Mouse (Mus musculus) cerebellum, adult 11 months (tissue): ENCODE data around the gene Fam174a.

ENCODE experiments used
- DNase-seq: peaks from one replicate; pipeline ENCODE4 v3.0.0; 2022

Gene Fam174a

GRCm38 (mm10) chr1:95313393-95314228 lies at the start of gene Fam174a:
Gene Fam174a (plus strand): TSS chr1:95313623.
- peak; percentile 92 for DNase-seq

- no peak for DNase-seq
Measured at GRCm38 (mm10) chr1:95263843-95264242, 49.6 kb upstream of the Fam174a start.

DNA sequence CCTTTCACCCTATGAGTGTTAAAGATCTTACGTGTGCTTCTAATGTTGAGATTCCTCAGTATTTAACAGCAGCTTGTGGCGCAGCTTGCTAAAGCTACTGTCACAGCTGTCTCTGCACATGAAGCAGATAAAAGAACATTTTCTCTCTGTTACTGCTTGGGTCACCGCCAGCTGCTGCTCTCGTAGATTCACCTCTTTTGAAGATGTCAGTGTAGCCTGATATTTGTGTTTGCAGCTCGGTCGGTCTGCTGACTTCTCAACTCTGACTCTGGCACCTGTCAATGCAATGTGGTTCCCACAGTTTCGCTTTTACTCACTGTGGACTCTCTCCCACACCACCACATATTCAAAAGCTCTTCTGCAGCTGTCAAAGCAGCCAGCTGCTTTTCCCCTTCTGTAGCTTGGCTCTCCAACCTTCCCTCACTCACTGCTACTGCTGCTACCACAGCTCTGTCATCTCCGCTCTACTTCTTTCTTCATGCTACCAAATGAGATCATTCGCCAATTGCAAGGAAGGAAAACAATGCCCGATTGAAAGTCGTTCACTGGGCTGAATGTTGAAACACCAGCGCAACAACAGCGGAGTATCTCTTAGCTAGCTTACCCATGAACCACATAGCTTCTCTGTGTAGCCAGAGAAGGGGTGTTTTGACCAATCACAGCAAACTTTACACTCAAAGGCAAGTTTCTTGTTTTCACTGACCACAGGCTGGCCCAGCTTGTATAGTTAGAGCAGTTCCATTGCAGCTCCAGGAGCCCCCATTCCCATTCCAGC lies 45.3 kb upstream of the Fam174a start:
- DNase-seq, result no peak

DNA sequence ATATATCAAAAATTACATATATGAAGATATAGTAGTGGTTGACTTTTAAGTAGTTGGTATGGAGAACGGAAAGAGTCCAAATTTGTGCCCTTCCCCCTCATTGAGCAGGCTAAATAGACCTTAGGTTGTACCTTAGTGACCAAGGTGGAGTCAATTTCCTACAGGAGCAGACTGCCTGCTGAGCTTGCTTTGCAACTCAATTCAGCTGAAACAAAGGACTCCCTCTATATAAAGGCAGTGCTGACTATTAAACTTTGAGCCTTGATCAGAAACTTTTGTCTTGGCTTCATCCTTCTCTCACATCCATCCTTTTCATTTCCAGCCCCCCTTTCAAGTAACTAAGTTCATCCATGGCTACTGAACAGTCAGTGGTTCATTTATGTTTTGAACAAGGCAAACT lies 40.1 kb upstream of the Fam174a start:
- no peak for DNase-seq

DNA sequence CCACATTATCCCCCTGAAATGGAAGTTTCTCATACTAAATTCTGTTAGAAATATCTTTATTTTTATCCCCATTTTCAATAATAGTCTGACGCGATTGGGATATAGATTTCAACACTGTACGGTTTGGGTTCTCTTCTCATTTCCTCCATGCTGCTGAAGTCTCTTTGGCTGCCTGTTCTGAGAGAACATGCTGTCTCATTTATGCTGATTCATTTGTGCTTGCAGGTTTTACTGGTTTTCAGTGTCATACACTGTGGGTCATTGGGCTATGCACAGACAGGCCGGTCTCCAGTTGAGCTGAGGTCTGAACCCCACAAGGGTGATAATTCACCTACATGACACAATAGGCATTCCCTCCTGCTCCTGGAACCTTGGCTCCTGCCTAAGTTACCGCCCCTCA lies 5.1 kb upstream of the Fam174a start:
- no peak for DNase-seq

DNA sequence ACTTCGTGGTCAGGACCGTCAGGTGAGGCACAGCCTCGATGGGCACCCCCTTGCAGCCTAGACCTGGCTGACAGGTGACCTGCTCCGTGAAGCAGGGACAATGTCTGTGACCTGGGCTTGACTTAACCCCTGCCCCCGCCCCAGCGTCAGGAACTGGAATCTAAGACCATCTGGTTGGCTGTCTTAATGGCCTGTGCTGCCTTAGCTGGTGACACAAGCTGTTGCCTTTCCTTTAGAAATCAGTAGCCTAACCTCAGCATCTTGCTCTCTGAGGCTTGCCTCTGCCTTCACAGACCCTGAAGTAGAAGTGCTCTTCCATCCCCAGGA lies 769 bp downstream of the Fam174a start:
- DNase-seq, result no peak

- DNase-seq, result no peak
Measured at GRCm38 (mm10) chr1:95315981-95316380, 2.6 kb downstream of the Fam174a start.

DNA sequence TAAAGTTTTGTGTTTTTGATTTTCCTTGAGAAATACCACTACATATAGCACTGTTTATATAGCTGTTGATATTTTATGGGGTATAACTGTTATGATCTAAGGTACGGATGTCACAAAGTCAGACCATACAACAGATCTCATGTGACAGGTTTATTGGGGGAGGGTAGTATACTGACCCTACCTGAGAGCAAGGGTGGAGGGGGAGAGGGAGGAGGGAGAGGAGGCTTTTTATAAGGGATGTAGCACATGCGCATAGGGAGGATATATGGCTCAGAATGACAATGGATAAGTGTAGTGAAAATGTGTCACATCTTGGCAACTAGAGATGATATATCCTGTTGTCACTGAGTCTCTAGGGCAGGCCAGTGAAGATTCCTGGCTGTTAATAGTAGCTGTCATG lies 8.8 kb downstream of the Fam174a start:
- no peak for DNase-seq

DNA sequence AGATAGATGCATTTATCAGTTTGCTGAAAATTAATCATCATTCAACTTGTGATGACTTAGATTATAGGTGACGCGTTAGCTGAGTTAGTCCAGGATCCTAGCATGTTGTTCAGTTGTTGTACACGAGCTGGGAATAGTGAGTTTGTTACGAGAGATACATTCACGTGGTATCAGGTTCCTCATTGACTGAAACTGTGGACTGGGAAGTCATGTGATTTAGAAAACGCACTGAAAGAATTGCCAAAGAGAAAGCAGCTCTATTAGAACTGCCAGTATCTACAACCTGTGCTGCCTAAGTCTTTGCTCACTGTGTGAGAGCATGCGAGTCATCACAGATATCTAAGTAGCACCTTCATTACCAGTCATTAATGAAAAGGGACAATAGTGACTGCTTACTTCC lies 9.6 kb downstream of the Fam174a start:
- no peak for DNase-seq

DNA sequence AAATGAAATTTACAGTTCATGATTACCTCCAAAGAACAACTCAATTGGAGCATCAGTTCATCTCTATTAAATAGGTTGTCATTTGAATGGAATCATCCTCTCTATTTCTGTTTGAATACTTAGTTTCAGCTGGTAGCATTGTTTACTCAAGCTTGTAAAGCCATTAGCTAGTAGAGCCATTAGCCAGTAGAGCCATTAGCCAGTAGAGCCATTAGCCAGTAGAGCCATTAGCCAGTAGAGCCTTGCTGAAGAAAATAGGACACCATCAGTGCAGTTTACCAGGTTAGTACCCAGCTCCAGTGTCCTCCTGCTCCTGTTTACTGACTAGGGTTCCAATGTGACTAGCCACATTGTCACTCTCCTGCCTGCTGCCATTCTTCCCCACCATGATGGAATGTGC lies 13.4 kb downstream of the Fam174a start:
- no peak for DNase-seq

DNA sequence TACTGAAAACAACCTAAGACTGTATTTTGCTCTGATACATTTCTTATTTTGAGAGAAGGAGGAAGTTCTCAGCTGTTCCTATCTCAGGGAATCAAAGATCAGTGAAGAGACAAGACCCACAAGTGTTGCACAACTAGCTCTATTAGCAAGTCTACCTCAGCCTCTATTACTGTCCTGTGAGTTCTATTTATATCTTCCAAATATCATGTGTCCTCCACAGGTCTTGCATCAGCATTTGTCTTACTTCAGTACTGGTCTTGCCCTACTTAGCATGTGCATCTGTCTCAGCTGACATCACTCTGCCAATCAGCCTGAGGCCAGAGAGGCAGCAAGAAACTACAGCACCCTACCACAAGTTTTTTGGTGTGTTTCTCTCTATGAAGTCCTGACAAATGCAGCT lies 26.2 kb downstream of the Fam174a start:
- DNase-seq, result no peak

- DNase-seq, result no peak
Measured at GRCm38 (mm10) chr1:95342242-95342641, 28.8 kb downstream of the Fam174a start.

- no peak for DNase-seq
Measured at GRCm38 (mm10) chr1:95343585-95344485, 30.4 kb downstream of the Fam174a start.

DNA sequence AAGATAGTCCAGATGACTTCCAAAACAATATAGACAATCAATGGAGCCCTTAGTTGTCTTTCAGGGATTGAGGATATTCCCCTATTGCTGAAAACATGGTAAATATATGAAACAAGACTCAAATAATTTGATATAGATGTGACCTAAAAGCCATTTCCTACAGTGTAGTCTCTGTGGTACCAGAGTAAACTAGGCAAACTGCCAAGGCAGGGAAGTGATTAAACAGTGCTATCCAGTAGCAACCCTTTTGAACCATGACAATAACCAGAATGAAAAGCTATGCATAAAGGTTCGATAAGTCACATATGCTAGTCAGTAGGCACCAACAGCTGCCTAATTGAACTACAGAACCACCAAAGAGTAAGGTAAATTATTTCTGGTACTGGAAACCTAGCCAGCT lies 40.7 kb downstream of the Fam174a start:
- DNase-seq, result no peak

- no peak for DNase-seq
Measured at GRCm38 (mm10) chr1:95356904-95357303, 43.5 kb downstream of the Fam174a start.

DNA sequence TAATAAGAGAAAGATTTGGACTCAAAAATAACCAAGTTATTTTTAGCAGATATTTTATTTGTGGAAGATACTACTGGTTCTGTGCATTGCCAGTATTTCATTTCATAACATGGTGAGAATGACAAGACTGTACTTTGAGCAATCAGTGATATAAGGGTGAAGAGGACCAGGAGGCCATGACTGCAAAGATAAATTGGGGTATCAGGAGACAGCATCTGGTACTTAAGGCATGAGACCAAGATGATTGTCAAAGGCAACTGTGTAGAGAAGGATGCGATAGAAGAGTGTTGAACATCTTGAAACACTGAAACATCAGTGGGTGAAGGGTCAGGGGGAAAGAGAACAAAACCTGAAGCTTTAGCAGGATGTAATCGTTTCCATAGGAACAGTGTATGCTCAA lies 50.3 kb downstream of the Fam174a start:
- DNase-seq, result no peak

GRCm38 (mm10) chr1:95366616-95367373 lies 53.4 kb downstream of the Fam174a start:
- DNase-seq, result no peak

- DNase-seq, result no peak
Measured at GRCm38 (mm10) chr1:95367748-95368147, 54.3 kb downstream of the Fam174a start.

GRCm38 (mm10) chr1:95375443-95375842 lies 62.0 kb downstream of the Fam174a start:
- no peak for DNase-seq

DNA sequence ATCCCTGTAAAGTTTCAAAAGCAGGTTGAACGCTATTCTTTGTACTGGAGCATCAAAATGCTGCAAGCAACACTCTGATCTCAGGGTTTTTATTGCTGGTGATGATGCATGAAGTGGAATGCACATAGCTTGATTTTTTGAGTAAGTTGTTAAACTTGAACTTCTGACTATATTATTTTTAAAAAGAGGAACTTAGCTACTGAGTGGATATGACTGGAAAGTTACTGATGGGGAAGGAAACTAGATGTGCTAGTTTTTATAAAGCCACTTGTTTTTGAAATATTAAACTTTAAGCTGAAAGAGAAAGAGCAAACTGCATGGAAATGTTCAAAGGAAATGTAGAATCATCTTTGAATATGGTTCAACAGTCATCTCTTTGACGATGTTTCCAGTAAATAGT lies 67.6 kb downstream of the Fam174a start:
- DNase-seq, result no peak
